Mouse (Mus musculus) kidney, adult 8-10 months (tissue): ENCODE data around the gene Slc5a10.

Source experiments
- DNase-seq, 2 experiments: peaks; one replicate each; pipeline ENCODE4 v3.0.0; 2022

Gene Slc5a10

GRCm38 (mm10) chr11:61665991-61666799 lies 54.4 kb downstream of the Slc5a10 start:
- DNase-seq: peak in 1 of 2 experiments; percentile 49

- DNase-seq: no peak
These were observed 55.2 kb downstream of the Slc5a10 start for GRCm38 (mm10) chr11:61665401-61665800.

GRCm38 (mm10) chr11:61662189-61662588 lies 58.4 kb downstream of the Slc5a10 start:
- no peak for DNase-seq

- DNase-seq: no peak
These were observed 59.7 kb downstream of the Slc5a10 start for GRCm38 (mm10) chr11:61660806-61661392.

GRCm38 (mm10) chr11:61660001-61660400 lies 60.6 kb downstream of the Slc5a10 start:
- no peak for DNase-seq

GRCm38 (mm10) chr11:61659011-61659858 lies 61.4 kb downstream of the Slc5a10 start:
- peak in 1 of 2 experiments; percentile 25 for DNase-seq

- no peak for DNase-seq
These were observed 62.2 kb downstream of the Slc5a10 start for GRCm38 (mm10) chr11:61658360-61658922.

- no peak for DNase-seq
These were observed 63.2 kb downstream of the Slc5a10 start for GRCm38 (mm10) chr11:61657432-61657831.

- DNase-seq: no peak
These were observed 64.3 kb downstream of the Slc5a10 start for GRCm38 (mm10) chr11:61656148-61656850.

- no peak for DNase-seq
These were observed 65.0 kb downstream of the Slc5a10 start for GRCm38 (mm10) chr11:61655649-61656048.

- no peak for DNase-seq
These were observed 65.8 kb downstream of the Slc5a10 start for GRCm38 (mm10) chr11:61654786-61655311.

GRCm38 (mm10) chr11:61653568-61653967 lies 67.1 kb downstream of the Slc5a10 start:
- no peak for DNase-seq

- DNase-seq: peak; percentile 44 to 54
These were observed 67.8 kb downstream of the Slc5a10 start, which contains the start of gene Grap for GRCm38 (mm10) chr11:61652686-61653447. Gene Grap (plus strand): TSS chr11:61653265.

GRCm38 (mm10) chr11:61652216-61652615 lies 68.4 kb downstream of the Slc5a10 start:
- no peak for DNase-seq

GRCm38 (mm10) chr11:61650470-61651265 lies 70.0 kb downstream of the Slc5a10 start:
- no peak for DNase-seq

- DNase-seq: no peak
These were observed 71.0 kb downstream of the Slc5a10 start for GRCm38 (mm10) chr11:61649626-61650025.

- DNase-seq: no peak
These were observed 71.5 kb downstream of the Slc5a10 start for GRCm38 (mm10) chr11:61649163-61649580.

GRCm38 (mm10) chr11:61648749-61649115 lies 71.9 kb downstream of the Slc5a10 start:
- DNase-seq: no peak

GRCm38 (mm10) chr11:61647956-61648748 lies 72.5 kb downstream of the Slc5a10 start:
- peak; percentile 47 to 57 for DNase-seq
